Mouse (Mus musculus) MEL (cell line): ENCODE data around the gene Sf3b6. TPM values are rescaled to one million over a fixed set of nuclear protein-coding genes. Genes with fewer than 3 reads are reported as not detected.
"Not testable (repeated sequence)": the region's sequence is repeated elsewhere in the genome, so short reads cannot be mapped to it uniquely, and the experiment has no call there.

Experiments
- DNase-seq: peaks from one replicate; pipeline ENCODE4 v3.0.0; 2011; ENCODE audit warnings: low read depth, low spot score
- H3K27ac ChIP-seq: 2 replicates; pipeline ENCODE4 v1.5.1; 2012; ENCODE audit warnings: low read depth, mild to moderate bottlenecking, control low read depth, low read length, moderate library complexity; ENCODE audit not compliant: control insufficient read depth
- H3K27me3 ChIP-seq, 2 experiments: fragments of 150-350 bp in 1 of 2; sonication (generic) in 1 of 2; 2 replicates each; pipeline ENCODE4 v1.6.1; 2012; ENCODE audit warnings: low read length in 2 of 2, mild to moderate bottlenecking in 2 of 2, improper control_type of control experiment in 1 of 2, moderate library complexity in 1 of 2; ENCODE audit not compliant: insufficient read depth in 2 of 2, control insufficient read depth in 1 of 2
- H3K36me3 ChIP-seq, 2 experiments: 2 replicates each; pipeline ENCODE4 v1.6.1; 2012 to 2014; ENCODE audit warnings: low read length in 2 of 2, improper control_type of control experiment in 1 of 2, inconsistent platforms in 1 of 2, mild to moderate bottlenecking in 1 of 2; ENCODE audit not compliant: insufficient read depth in 2 of 2, control insufficient read depth in 1 of 2
- H3K4me1 ChIP-seq, 2 experiments: fragments of 150-350 bp in 1 of 2; sonication (generic) in 1 of 2; 2 replicates each; pipeline ENCODE4 v1.6.1; 2012; ENCODE audit warnings: low read length in 2 of 2, improper control_type of control experiment in 1 of 2, mild to moderate bottlenecking in 1 of 2; ENCODE audit not compliant: insufficient read depth in 2 of 2, control insufficient read depth in 1 of 2
- H3K4me3 ChIP-seq, 2 experiments: fragments of 150-350 bp in 1 of 2; sonication (generic) in 1 of 2; 2 replicates each; pipeline ENCODE4 v1.5.1; 2012; ENCODE audit warnings: low read depth in 2 of 2, low read length in 2 of 2, mild to moderate bottlenecking in 2 of 2, moderate library complexity in 2 of 2, control low read depth in 1 of 2, improper control_type of control experiment in 1 of 2; ENCODE audit not compliant: control insufficient read depth in 1 of 2, insufficient read depth in 1 of 2
- H3K79me2 ChIP-seq: 2 replicates; pipeline ENCODE4 v1.6.1; 2012; ENCODE audit warnings: mild to moderate bottlenecking, low read length, moderate library complexity; ENCODE audit not compliant: control insufficient read depth, poor library complexity, insufficient read depth
- H3K9ac ChIP-seq: 2 replicates; pipeline ENCODE4 v1.6.1; 2012; ENCODE audit warnings: low read depth, mild to moderate bottlenecking, control low read depth, low read length, moderate library complexity; ENCODE audit not compliant: control insufficient read depth, poor library complexity, severe bottlenecking
- H3K9me3 ChIP-seq: fragments of 150-350 bp; sonication (generic); replicated peaks from 2 replicates; pipeline ENCODE4 v1.6.1; 2012; ENCODE audit warnings: mild to moderate bottlenecking, low read length, improper control_type of control experiment, moderate library complexity; ENCODE audit not compliant: insufficient read depth
- BHLHE40 ChIP-seq: IDR thresholded peaks from 2 replicates; pipeline ENCODE4 v1.6.1; 2012; ENCODE audit warnings: low read depth, mild to moderate bottlenecking, inconsistent platforms, low read length, improper control_type of control experiment, borderline replicate concordance
- CHD2 ChIP-seq: IDR thresholded peaks from 2 replicates; pipeline ENCODE4 v1.6.1; 2011; ENCODE audit warnings: low read length, improper control_type of control experiment
- CTCF ChIP-seq, 3 experiments: IDR thresholded peaks in 2 of 3; conservative IDR thresholded peaks in 1 of 3; 2 replicates each; pipeline ENCODE4 v1.5.1; 2011 to 2012; ENCODE audit warnings: low read length in 3 of 3, low read depth in 2 of 3, mild to moderate bottlenecking in 2 of 3, improper control_type of control experiment in 1 of 3, inconsistent platforms in 1 of 3, mixed read lengths in 1 of 3, moderate library complexity in 1 of 3; ENCODE audit not compliant: control insufficient read depth in 1 of 3, insufficient read depth in 1 of 3, poor library complexity in 1 of 3, severe bottlenecking in 1 of 3
- ETS1 ChIP-seq: IDR thresholded peaks from 2 replicates; pipeline ENCODE4 v1.6.1; 2012; ENCODE audit warnings: low read depth, mild to moderate bottlenecking, inconsistent platforms, low read length, improper control_type of control experiment, moderate library complexity
- GABPA ChIP-seq: IDR thresholded peaks from 2 replicates; pipeline ENCODE4 v1.6.1; 2012; ENCODE audit warnings: low read depth, mild to moderate bottlenecking, inconsistent platforms, low read length, improper control_type of control experiment, moderate library complexity
- HCFC1 ChIP-seq: IDR thresholded peaks from 2 replicates; pipeline ENCODE4 v1.6.1; 2012; ENCODE audit warnings: low read depth, mild to moderate bottlenecking, inconsistent platforms, low read length, improper control_type of control experiment, moderate library complexity
- KAT2A ChIP-seq: conservative IDR thresholded peaks from 2 replicates; pipeline ENCODE4 v1.6.1; 2012; ENCODE audit warnings: low read depth, low read length, improper control_type of control experiment, inconsistent platforms
- MAZ ChIP-seq: IDR thresholded peaks from 2 replicates; pipeline ENCODE4 v1.6.1; 2012; ENCODE audit warnings: low read depth, mild to moderate bottlenecking, inconsistent platforms, low read length, improper control_type of control experiment
- MEF2A ChIP-seq: IDR thresholded peaks from 2 replicates; pipeline ENCODE4 v1.6.1; 2014; ENCODE audit warnings: low read depth, mild to moderate bottlenecking, inconsistent platforms, low read length, improper control_type of control experiment; ENCODE audit not compliant: poor library complexity, insufficient replicate concordance, severe bottlenecking; ENCODE audit errors: extremely low read depth
- MXI1 ChIP-seq: IDR thresholded peaks from 2 replicates; pipeline ENCODE4 v1.6.1; 2011; ENCODE audit warnings: mild to moderate bottlenecking, low read depth, low read length, improper control_type of control experiment
- NRF1 ChIP-seq: IDR thresholded peaks from 2 replicates; pipeline ENCODE4 v1.6.1; 2014; ENCODE audit warnings: low read depth, mild to moderate bottlenecking, inconsistent platforms, low read length, improper control_type of control experiment, moderate library complexity; ENCODE audit not compliant: poor library complexity, insufficient read depth, severe bottlenecking
- POLR2A ChIP-seq, 2 experiments: IDR thresholded peaks; 2 replicates each; pipeline ENCODE4 v1.6.1; 2011 to 2012; ENCODE audit warnings: low read length in 2 of 2, mild to moderate bottlenecking in 2 of 2, control low read depth in 1 of 2, improper control_type of control experiment in 1 of 2, low read depth in 1 of 2, moderate library complexity in 1 of 2; ENCODE audit not compliant: control insufficient read depth in 1 of 2, insufficient read depth in 1 of 2, poor library complexity in 1 of 2
- RAD21 ChIP-seq: IDR thresholded peaks from 2 replicates; pipeline ENCODE4 v1.6.1; 2011; ENCODE audit warnings: mild to moderate bottlenecking, low read depth, low read length, improper control_type of control experiment
- SMC3 ChIP-seq: IDR thresholded peaks from 2 replicates; pipeline ENCODE4 v1.6.1; 2011; ENCODE audit warnings: low read depth, low read length, improper control_type of control experiment
- TAL1 ChIP-seq: IDR thresholded peaks from 2 replicates; pipeline ENCODE4 v1.6.1; 2012; ENCODE audit warnings: mild to moderate bottlenecking, inconsistent platforms, low read length, moderate library complexity, mixed read lengths
- TCF12 ChIP-seq: IDR thresholded peaks from 2 replicates; pipeline ENCODE4 v1.6.1; 2014; ENCODE audit warnings: low read depth, mild to moderate bottlenecking, inconsistent platforms, low read length, improper control_type of control experiment, moderate library complexity
- ZMIZ1 ChIP-seq: IDR thresholded peaks from 2 replicates; pipeline ENCODE4 v1.6.1; 2012; ENCODE audit warnings: low read depth, mild to moderate bottlenecking, inconsistent platforms, low read length, improper control_type of control experiment, moderate library complexity
- polyA plus RNA-seq, 2 experiments: library from polyadenylated mRNA; stranded (reverse) in 1 of 2; unstranded in 1 of 2; fragments of >175 nt in 1 of 2; fragments of >200 nt in 1 of 2; gene quantifications; 2 replicates each; pipeline versions ENCODE4 v1.2.1 to v1.2.4; 2012; ENCODE audit warnings: low replicate concordance in 2 of 2, low read depth in 1 of 2; ENCODE audit not compliant: insufficient read length in 2 of 2, insufficient read depth in 1 of 2, missing spikeins in 1 of 2
- total RNA-seq: library from RNA; depleted of rRNA; stranded (reverse); fragments of 300-350 nt; gene quantifications from 2 replicates; pipeline ENCODE4 v1.2.3, GENCODE M21; 2012

The Sf3b6 gene
- total and polyA plus RNA-seq, 3 experiments: 163 to 186 TPM; not detected in 1

GRCm38 (mm10) chr12:4793718-4794117, 23.6 kb upstream of the Sf3b6 start:
- Histone ChIP-seq H3K4me3 (no peak overlapping the region), H3K36me3 (no peaks in the 10 kb centered on the region), H3K27me3 (no peaks in the 10 kb centered on the region), H3K9me3 (no peaks in the 10 kb centered on the region), H3K27ac (no peak overlapping the region), H3K79me2 (no peaks in the 10 kb centered on the region), H3K4me1 (no peaks in the 10 kb centered on the region), H3K9ac (no peak overlapping the region)
- TF ChIP-seq KAT2A (no peak), TCF12 (no peak), CTCF (IDR thresholded peaks at IDR 0.05 in 2 of 3, conservative IDR thresholded peaks at IDR 0.05 in 1 of 3; ENCODE audit: control insufficient read depth in 1 of 3, insufficient read depth in 1 of 3, low read depth in 2 of 3, low read length in 3 of 3, poor library complexity in 1 of 3, severe bottlenecking in 1 of 3) (peak; percentile 14 to 48 (median 44); a peak in 4 of 6 replicates), SMC3 (peak; percentile 48), RAD21 (peak; percentile 27)
- no peak for DNase-seq

- H3K4me1 ChIP-seq, H3K9me3 ChIP-seq, H3K36me3 ChIP-seq, H3K27ac ChIP-seq, H3K27me3 ChIP-seq, DNase-seq, H3K9ac ChIP-seq, H3K4me3 ChIP-seq, H3K79me2 ChIP-seq: not testable (repeated sequence)
Observed at GRCm38 (mm10) chr12:4797471-4797870, 19.9 kb upstream of the Sf3b6 start.

- H3K4me1 ChIP-seq: no peaks in the 10 kb centered on the region
- H3K27me3 ChIP-seq: no peaks in the 10 kb centered on the region; a peak in 2 of 4 replicates
- no peaks in the 10 kb centered on the region for H3K79me2 ChIP-seq
- H3K36me3 ChIP-seq: no peaks in the 10 kb centered on the region
- DNase-seq: no peak
- H3K27ac ChIP-seq: no peak overlapping the region
- H3K9ac ChIP-seq: no peak overlapping the region
- H3K4me3 ChIP-seq: no peak overlapping the region
- TF ChIP-seq RAD21 (no peak), TAL1 (no peak), MXI1 (no peak), KAT2A (no peak), GABPA (no peak), BHLHE40 (no peak), ETS1 (no peak), HCFC1 (no peak), NRF1 (no peak), MEF2A (no peak), CHD2 (no peak), ZMIZ1 (no peak), POLR2A (IDR thresholded peaks at IDR 0.05; ENCODE audit: control insufficient read depth in 1 of 2, insufficient read depth in 1 of 2, low read depth in 1 of 2, low read length in 2 of 2, poor library complexity in 1 of 2) (no peak), MAZ (no peak)
- H3K9me3 ChIP-seq: no peaks in the 10 kb centered on the region
Observed at GRCm38 (mm10) chr12:4811036-4811435, 6.3 kb upstream of the Sf3b6 start.
